Mouse (Mus musculus) embryonic fibroblast, embryonic 13.5 days (primary cell): ENCODE data around the gene Primpol.

Source experiments
- CTCF ChIP-seq: IDR thresholded peaks from 2 replicates; pipeline ENCODE4 v1.5.1; 2011; ENCODE audit warnings: mild to moderate bottlenecking, control low read depth, low read length, moderate library complexity, borderline replicate concordance; ENCODE audit not compliant: insufficient read depth
- POLR2A ChIP-seq: IDR thresholded peaks from 2 replicates; pipeline ENCODE4 v1.6.1; 2011; ENCODE audit warnings: low read depth, mild to moderate bottlenecking, control low read depth, low read length, moderate library complexity

DNA sequence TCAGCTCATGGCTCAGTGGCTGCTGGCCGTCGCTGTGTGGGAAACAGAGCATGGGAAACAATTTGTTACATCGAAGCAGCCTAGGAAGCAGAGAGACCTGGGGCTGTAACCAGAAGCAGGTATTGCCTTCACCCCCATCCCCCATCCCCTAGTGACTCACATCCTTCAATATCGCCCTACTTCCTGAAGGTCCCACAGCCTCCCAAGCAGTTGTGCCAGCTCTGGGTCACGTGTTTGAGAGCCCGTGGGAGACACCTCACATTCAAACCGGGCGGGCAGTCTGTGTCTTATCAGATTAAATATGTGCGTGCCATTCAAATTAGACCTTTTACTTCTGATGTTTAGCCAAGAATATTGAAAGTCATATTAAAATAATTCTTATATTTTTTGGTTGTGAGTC lies 34.9 kb upstream of the Primpol start:
- TF ChIP-seq CTCF (no peak), POLR2A (no peak)
